Mouse (Mus musculus) heart, embryonic 13.5 days (tissue): ENCODE data around the gene Unc13c. TPM values are rescaled to one million over a fixed set of nuclear protein-coding genes. Genes with fewer than 3 reads are reported as not detected.

Experiments used
- ATAC-seq: fragments of 200-750 bp; cut with Nextera tagmentation; 2 replicates; pipeline ENCODE4 v1.8.0; 2017; ENCODE audit warnings: moderate TSS enrichment; ENCODE audit not compliant: insufficient number of reproducible peaks, low FRiP score, low TSS enrichment; ENCODE audit errors: extremely low read depth
- H3K27ac ChIP-seq: fragments of 300-500 bp; sonication (generic); replicated peaks from 2 replicates; pipeline ENCODE4 v1.5.1; 2015; ENCODE audit warnings: moderate library complexity, mild to moderate bottlenecking, inconsistent platforms
- H3K27me3 ChIP-seq: fragments of 300-500 bp; sonication (generic); replicated peaks from 2 replicates; pipeline ENCODE4 v1.6.1; 2015; ENCODE audit warnings: mild to moderate bottlenecking, inconsistent platforms
- H3K36me3 ChIP-seq: fragments of 300-500 bp; sonication (generic); 2 replicates; pipeline ENCODE4 v1.6.1; 2015; ENCODE audit warnings: mild to moderate bottlenecking, inconsistent platforms
- H3K4me1 ChIP-seq: fragments of 300-500 bp; sonication (generic); 2 replicates; pipeline ENCODE4 v1.6.1; 2015; ENCODE audit warnings: inconsistent platforms
- H3K4me2 ChIP-seq: fragments of 300-500 bp; sonication (generic); 2 replicates; pipeline ENCODE4 v1.6.1; 2015; ENCODE audit warnings: inconsistent platforms, mild to moderate bottlenecking, moderate library complexity
- H3K4me3 ChIP-seq: fragments of 300-500 bp; sonication (generic); 2 replicates; pipeline ENCODE4 v1.5.1; 2015; ENCODE audit warnings: moderate library complexity, mild to moderate bottlenecking, inconsistent platforms
- H3K9ac ChIP-seq: fragments of 300-500 bp; sonication (generic); 2 replicates; pipeline ENCODE4 v1.6.1; 2015; ENCODE audit warnings: inconsistent platforms, mild to moderate bottlenecking, moderate library complexity
- H3K9me3 ChIP-seq: fragments of 300-500 bp; sonication (generic); 2 replicates; pipeline ENCODE4 v1.6.1; 2016; ENCODE audit warnings: inconsistent platforms
- WGBS: fragments of 180-500 bp; shearing (Covaris S2); methylation state at CpG from one replicate; pipeline ENCODE4 v1.1.7; 2015; ENCODE audit warnings: mixed read lengths; 5-methylcytosine and 5-hydroxymethylcytosine counted together
- polyA plus RNA-seq: library from polyadenylated mRNA; unstranded; fragments of >200 nt; fragmentation: Nextera tagmentation; extraction: Ambion mirVana; gene quantifications from 2 replicates; pipeline ENCODE4 v1.2.1, GENCODE M21; 2015

Unc13c gene
- polyA plus RNA-seq, 1 experiment from 2014 or later = 2.2 TPM

- H3K9me3 ChIP-seq = peaks cover 8% of the 10 kb centered on the region; the same call in 1 of the 2 replicates
- no peak for ATAC-seq
- peak overlapping the region; percentile 60 for H3K27ac ChIP-seq
- H3K4me1 ChIP-seq = peaks cover 16% of the 10 kb centered on the region
- H3K9ac ChIP-seq = no peak overlapping the region
- no peak overlapping the region for H3K4me3 ChIP-seq
- H3K36me3 ChIP-seq = peaks cover 3% of the 10 kb centered on the region; the same call in 1 of the 2 replicates
- H3K27me3 ChIP-seq = no peaks in the 10 kb centered on the region
- 13% methylated on average over 2 of the region's 2 CpGs for WGBS
- H3K4me2 ChIP-seq = no peak overlapping the region
These were observed 101.2 kb downstream of the Unc13c start for GRCm38 (mm10) chr9:73867410-73868067.

- Histone ChIP-seq H3K27me3 (no peaks in the 10 kb centered on the region), H3K9me3 (peaks cover under 1% of the 10 kb centered on the region; the same call in 1 of the 2 replicates), H3K27ac (no peak overlapping the region), H3K4me1 (peaks cover 16% of the 10 kb centered on the region), H3K9ac (no peak overlapping the region), H3K4me2 (no peak overlapping the region), H3K36me3 (peaks cover 3% of the 10 kb centered on the region; the same call in 1 of the 2 replicates), H3K4me3 (no peak overlapping the region)
- ATAC-seq = no peak
- WGBS = 73% methylated on average over 2 of the region's 2 CpGs
These were observed 102.1 kb downstream of the Unc13c start for GRCm38 (mm10) chr9:73866666-73867065.

- no peaks in the 10 kb centered on the region for H3K9me3 ChIP-seq
- H3K27ac ChIP-seq = no peak overlapping the region
- no peak for ATAC-seq
- WGBS = 74% methylated on average over 3 of the region's 3 CpGs
- peaks cover 3% of the 10 kb centered on the region; the same call in 1 of the 2 replicates for H3K36me3 ChIP-seq
- no peak overlapping the region for H3K4me2 ChIP-seq
- no peaks in the 10 kb centered on the region for H3K27me3 ChIP-seq
- H3K4me3 ChIP-seq = no peak overlapping the region
- no peaks in the 10 kb centered on the region; the same call in 1 of the 2 replicates for H3K4me1 ChIP-seq
- H3K9ac ChIP-seq = no peak overlapping the region
These were observed 109.3 kb downstream of the Unc13c start for GRCm38 (mm10) chr9:73859469-73859868.

GRCm38 (mm10) chr9:73854281-73854680 lies 114.5 kb downstream of the Unc13c start:
- H3K4me3 ChIP-seq = no peak overlapping the region
- H3K36me3 ChIP-seq = no peaks in the 10 kb centered on the region
- WGBS = 45% methylated on average over 3 of the region's 3 CpGs
- no peak for ATAC-seq
- H3K4me1 ChIP-seq = no peaks in the 10 kb centered on the region; the same call in 1 of the 2 replicates
- H3K9me3 ChIP-seq = no peaks in the 10 kb centered on the region
- H3K27me3 ChIP-seq = no peaks in the 10 kb centered on the region
- H3K27ac ChIP-seq = no peak overlapping the region
- H3K9ac ChIP-seq = no peak overlapping the region
- no peak overlapping the region for H3K4me2 ChIP-seq

- Histone ChIP-seq H3K27ac (no peak overlapping the region), H3K27me3 (no peaks in the 10 kb centered on the region), H3K36me3 (no peaks in the 10 kb centered on the region), H3K9me3 (no peaks in the 10 kb centered on the region; the same call in 1 of the 2 replicates), H3K4me1 (0 out of 2 replicates have a peak, but pooled peaks cover 3% of the 10 kb centered on the region), H3K9ac (no peak overlapping the region), H3K4me3 (no peak overlapping the region), H3K4me2 (no peak overlapping the region)
- ATAC-seq = no peak
- 73% methylated on average over 4 of the region's 4 CpGs for WGBS
These were observed 162.1 kb downstream of the Unc13c start for GRCm38 (mm10) chr9:73806681-73807080.

- Histone ChIP-seq H3K4me2 (no peak overlapping the region), H3K9ac (no peak overlapping the region), H3K4me1 (no peaks in the 10 kb centered on the region), H3K9me3 (no peaks in the 10 kb centered on the region), H3K4me3 (no peak overlapping the region), H3K36me3 (no peaks in the 10 kb centered on the region), H3K27ac (no peak overlapping the region), H3K27me3 (no peaks in the 10 kb centered on the region)
- 69% methylated on average over 4 of the region's 4 CpGs for WGBS
- no peak for ATAC-seq
These were observed 194.2 kb downstream of the Unc13c start for GRCm38 (mm10) chr9:73774616-73775015.

- no peak for ATAC-seq
- no peaks in the 10 kb centered on the region for H3K36me3 ChIP-seq
- H3K9ac ChIP-seq = no peak overlapping the region
- H3K4me1 ChIP-seq = peaks cover 33% of the 10 kb centered on the region
- H3K27me3 ChIP-seq = no peaks in the 10 kb centered on the region
- no peak overlapping the region for H3K27ac ChIP-seq
- H3K9me3 ChIP-seq = no peaks in the 10 kb centered on the region
- WGBS = 75% methylated on average over 2 of the region's 2 CpGs
- H3K4me3 ChIP-seq = no peak overlapping the region
- H3K4me2 ChIP-seq = no peak overlapping the region
These were observed 213.6 kb downstream of the Unc13c start for GRCm38 (mm10) chr9:73755185-73755584.

- WGBS = 2% methylated on average over 3 of the region's 3 CpGs
- Histone ChIP-seq H3K27me3 (no peaks in the 10 kb centered on the region), H3K9ac (no peak overlapping the region), H3K36me3 (peaks cover 2% of the 10 kb centered on the region; the same call in 1 of the 2 replicates), H3K4me2 (0 out of 2 replicates have a peak overlapping the region, but pooled peaks have one; percentile 1), H3K4me3 (no peak overlapping the region), H3K9me3 (no peaks in the 10 kb centered on the region), H3K4me1 (peaks cover 33% of the 10 kb centered on the region), H3K27ac (peak overlapping the region; percentile 79)
- no peak; the same call in 1 of the 2 replicates for ATAC-seq
These were observed 215.3 kb downstream of the Unc13c start for GRCm38 (mm10) chr9:73753480-73753879.

- H3K27ac ChIP-seq = no peak overlapping the region
- no peaks in the 10 kb centered on the region for H3K27me3 ChIP-seq
- peaks cover 33% of the 10 kb centered on the region for H3K4me1 ChIP-seq
- peaks cover 7% of the 10 kb centered on the region; the same call in 1 of the 2 replicates for H3K36me3 ChIP-seq
- WGBS = 50% methylated on average over 1 of the region's 1 CpGs
- no peak for ATAC-seq
- H3K4me2 ChIP-seq = no peak overlapping the region
- H3K9me3 ChIP-seq = no peaks in the 10 kb centered on the region
- H3K4me3 ChIP-seq = no peak overlapping the region
- H3K9ac ChIP-seq = no peak overlapping the region
These were observed 217.4 kb downstream of the Unc13c start for GRCm38 (mm10) chr9:73751344-73751743.

- H3K9ac ChIP-seq = no peak overlapping the region
- no peaks in the 10 kb centered on the region for H3K36me3 ChIP-seq
- no peak overlapping the region for H3K27ac ChIP-seq
- no peak for ATAC-seq
- no peaks in the 10 kb centered on the region for H3K4me1 ChIP-seq
- 78% methylated on average over 7 of the region's 7 CpGs for WGBS
- no peaks in the 10 kb centered on the region for H3K27me3 ChIP-seq
- H3K4me2 ChIP-seq = no peak overlapping the region
- H3K9me3 ChIP-seq = no peaks in the 10 kb centered on the region
- H3K4me3 ChIP-seq = no peak overlapping the region
These were observed 234.3 kb downstream of the Unc13c start for GRCm38 (mm10) chr9:73734446-73734845.

GRCm38 (mm10) chr9:73725717-73726662 lies 242.8 kb downstream of the Unc13c start:
- ATAC-seq = no peak
- H3K36me3 ChIP-seq = no peaks in the 10 kb centered on the region
- H3K9me3 ChIP-seq = no peaks in the 10 kb centered on the region
- no peaks in the 10 kb centered on the region for H3K27me3 ChIP-seq
- WGBS = 72% methylated on average over 6 of the region's 6 CpGs
- H3K9ac ChIP-seq = no peak overlapping the region
- no peaks in the 10 kb centered on the region for H3K4me1 ChIP-seq
- H3K4me3 ChIP-seq = no peak overlapping the region
- no peak overlapping the region for H3K27ac ChIP-seq
- no peak overlapping the region for H3K4me2 ChIP-seq
